Mouse (Mus musculus) lung, postnatal 0 days (tissue): ENCODE data around the gene Ifit1bl2. TPM values are rescaled to one million over a fixed set of nuclear protein-coding genes. Genes with fewer than 3 reads are reported as not detected.

Experiments
- ATAC-seq: fragments of 200-750 bp; cut with Nextera tagmentation; 2 replicates; pipeline ENCODE4 v1.8.0; 2017; ENCODE audit warnings: moderate library complexity
- DNase-seq: peaks from one replicate; pipeline ENCODE4 v3.0.0-alpha.2; 2016; ENCODE audit warnings: low spot score
- H3K27ac ChIP-seq: fragments of 300-500 bp; sonication (generic); 2 replicates; pipeline ENCODE4 v1.5.1; 2014; ENCODE audit warnings: antibody characterized with exemption, mild to moderate bottlenecking, low read length, mixed read lengths
- H3K27me3 ChIP-seq: fragments of 300-500 bp; sonication (generic); replicated peaks from 2 replicates; pipeline ENCODE4 v1.6.1; 2014; ENCODE audit warnings: low read length, mixed read lengths; ENCODE audit not compliant: insufficient read depth
- H3K36me3 ChIP-seq: fragments of 300-500 bp; sonication (generic); 2 replicates; pipeline ENCODE4 v1.6.1; 2014; ENCODE audit warnings: low read length, mixed read lengths; ENCODE audit not compliant: insufficient read depth
- H3K4me1 ChIP-seq: fragments of 300-500 bp; sonication (generic); 2 replicates; pipeline ENCODE4 v1.6.1; 2014; ENCODE audit warnings: antibody characterized with exemption, low read depth, low read length, mixed read lengths; ENCODE audit not compliant: insufficient read depth
- H3K4me2 ChIP-seq: fragments of 300-500 bp; sonication (generic); replicated peaks from 2 replicates; pipeline ENCODE4 v1.6.1; 2014; ENCODE audit warnings: low read depth, mild to moderate bottlenecking, low read length, moderate library complexity, mixed read lengths
- H3K4me3 ChIP-seq: fragments of 300-500 bp; sonication (generic); 2 replicates; pipeline ENCODE4 v1.5.1; 2014; ENCODE audit warnings: low read depth, low read length
- H3K9ac ChIP-seq: fragments of 300-500 bp; sonication (generic); replicated peaks from 2 replicates; pipeline ENCODE4 v1.6.1; 2014; ENCODE audit warnings: low read depth, mild to moderate bottlenecking
- H3K9me3 ChIP-seq: fragments of 300-500 bp; sonication (generic); 2 replicates; pipeline ENCODE4 v1.6.1; 2016; ENCODE audit warnings: low read length, mixed read lengths
- CTCF ChIP-seq: IDR thresholded peaks from 2 replicates; pipeline ENCODE4 v1.5.1; 2016; ENCODE audit warnings: antibody characterized with exemption, mild to moderate bottlenecking
- EP300 ChIP-seq: IDR thresholded peaks from 2 replicates; pipeline ENCODE4 v1.6.1; 2016; ENCODE audit warnings: antibody characterized with exemption, mild to moderate bottlenecking, control low read depth
- WGBS: fragments of 180-500 bp; shearing (Covaris S2); extraction: QIAGEN DNeasy Blood & Tissue Kit; methylation state at CpG from one replicate; pipeline ENCODE4 v1.1.7; 2014; 5-methylcytosine and 5-hydroxymethylcytosine counted together
- polyA plus RNA-seq: library from polyadenylated mRNA; unstranded; fragments of >200 nt; fragmentation: Nextera tagmentation; extraction: Ambion mirVana; gene quantifications from 2 replicates; pipeline ENCODE4 v1.2.1, GENCODE M21; 2015

The Ifit1bl2 gene
- 0.46 and 0.54 TPM in 2 replicates for polyA plus RNA-seq

- ATAC-seq = peak; percentile 79
These were observed at the start of gene Ifit1bl2, which contains the start of gene Ifit1 for GRCm38 (mm10) chr19:34640623-34641022. Gene Ifit1bl2 (minus strand): TSS chr19:34640743. Gene Ifit1 (plus strand): TSS chr19:34640871.

GRCm38 (mm10) chr19:34685530-34685929, 45.0 kb upstream of the Ifit1bl2 start:
- H3K9me3 ChIP-seq = no peaks in the 10 kb centered on the region
- TF ChIP-seq CTCF (no peak), EP300 (no peak)
- DNase-seq (no peak), ATAC-seq (no peak)
- no peak overlapping the region for H3K9ac ChIP-seq
- no peaks in the 10 kb centered on the region for H3K4me1 ChIP-seq
- no peaks in the 10 kb centered on the region for H3K36me3 ChIP-seq
- H3K4me2 ChIP-seq = no peak overlapping the region
- WGBS = 91% methylated on average over 1 of the region's 1 CpGs
- H3K27me3 ChIP-seq = no peaks in the 10 kb centered on the region
- H3K4me3 ChIP-seq = no peak overlapping the region
- H3K27ac ChIP-seq = no peak overlapping the region

More at GRCm38 (mm10) chr19:34640623-34641022, at the start of gene Ifit1bl2, which contains the start of gene Ifit1:
- Histone ChIP-seq H3K4me2 (peak within 1 kb of the TSS; percentile 54), H3K27ac (0 out of 2 replicates have a peak within 1 kb of the TSS, but pooled peaks have one; percentile 5), H3K4me1 (no peaks in the 10 kb centered on the region), H3K9me3 (no peaks in the 10 kb centered on the region), H3K36me3 (no peaks in the 10 kb centered on the region), H3K4me3 (peak within 1 kb of the TSS; percentile 19), H3K27me3 (no peaks in the 10 kb centered on the region), H3K9ac (peak within 1 kb of the TSS; percentile 30)
- DNase-seq = peak; percentile 78
- no peak for TF ChIP-seq CTCF
- no peak for TF ChIP-seq EP300
- 25% methylated on average over 4 of the region's 4 CpGs for WGBS

GRCm38 (mm10) chr19:34684857-34685256, 44.3 kb upstream of the Ifit1bl2 start:
- TF ChIP-seq EP300 (0 out of 2 replicates have a peak, but pooled peaks have one; percentile 11), CTCF (peak; percentile 82)
- peak; percentile 53; the same call in 1 of the 2 replicates for ATAC-seq

GRCm38 (mm10) chr19:34678428-34678827, 37.9 kb upstream of the Ifit1bl2 start:
- Histone ChIP-seq H3K27ac (no peak overlapping the region), H3K36me3 (no peaks in the 10 kb centered on the region), H3K9me3 (no peaks in the 10 kb centered on the region), H3K4me3 (no peak overlapping the region), H3K9ac (no peak overlapping the region), H3K4me2 (no peak overlapping the region), H3K27me3 (no peaks in the 10 kb centered on the region), H3K4me1 (no peaks in the 10 kb centered on the region)
- ATAC-seq = no peak
- TF ChIP-seq EP300 (no peak), CTCF (no peak)
- WGBS = 87% methylated on average over 4 of the region's 4 CpGs
- no peak for DNase-seq

More at GRCm38 (mm10) chr19:34684857-34685256, 44.3 kb upstream of the Ifit1bl2 start:
- Histone ChIP-seq H3K4me2 (no peak overlapping the region), H3K36me3 (no peaks in the 10 kb centered on the region), H3K27ac (no peak overlapping the region), H3K27me3 (no peaks in the 10 kb centered on the region), H3K9me3 (no peaks in the 10 kb centered on the region), H3K9ac (no peak overlapping the region), H3K4me3 (no peak overlapping the region), H3K4me1 (no peaks in the 10 kb centered on the region)
- DNase-seq = peak; percentile 79
- WGBS = 56% methylated on average over 1 of the region's 1 CpGs

GRCm38 (mm10) chr19:34673476-34673875, 32.9 kb upstream of the Ifit1bl2 start:
- peak; percentile 52 for DNase-seq
- no peaks in the 10 kb centered on the region for H3K9me3 ChIP-seq
- no peaks in the 10 kb centered on the region for H3K27me3 ChIP-seq
- H3K4me1 ChIP-seq = no peaks in the 10 kb centered on the region
- H3K36me3 ChIP-seq = no peaks in the 10 kb centered on the region
- no peak for TF ChIP-seq CTCF
- 0 out of 2 replicates have a peak, but pooled peaks have one; percentile 12 for TF ChIP-seq EP300
- peak; percentile 60; the same call in 1 of the 2 replicates for ATAC-seq
- H3K9ac ChIP-seq = no peak overlapping the region
- no peak overlapping the region for H3K4me3 ChIP-seq
- H3K4me2 ChIP-seq = no peak overlapping the region
- WGBS = 36% methylated on average over 7 of the region's 7 CpGs
- no peak overlapping the region for H3K27ac ChIP-seq

- ATAC-seq = 0 out of 2 replicates have a peak, but pooled peaks have one; percentile 13
- no peak overlapping the region for H3K4me3 ChIP-seq
These were observed 25.6 kb upstream of the Ifit1bl2 start for GRCm38 (mm10) chr19:34666127-34666526.

More at GRCm38 (mm10) chr19:34666127-34666526, 25.6 kb upstream of the Ifit1bl2 start:
- Histone ChIP-seq H3K36me3 (no peaks in the 10 kb centered on the region), H3K9ac (no peak overlapping the region), H3K27ac (no peak overlapping the region), H3K9me3 (no peaks in the 10 kb centered on the region), H3K4me1 (no peaks in the 10 kb centered on the region), H3K27me3 (no peaks in the 10 kb centered on the region), H3K4me2 (no peak overlapping the region)
- WGBS = under 1% methylated on average over 5 of the region's 5 CpGs
- TF ChIP-seq CTCF (peak; percentile 96), EP300 (no peak)
- DNase-seq = peak; percentile 79
